9 mouse cellular contexts compared by ENCODE assay signal in genomic region chr11:118326991-118327971, GRCm38 (mm10). TPM values are rescaled to one million over a fixed set of nuclear protein-coding genes. Genes with fewer than 3 reads are reported as not detected.
DNase-seq lines count a peak whose midpoint lies in the region; ATAC-seq and TF ChIP-seq lines count a peak whose summit lies in the region.
"Had no signal": no experiment of that assay in that cellular context is flagged by ENCODE, and none has a peak within 500 bp of the region (broad histone marks: within the 10 kb centered on the region; RNA-seq: fewer than 3 reads in every experiment).

No protein-coding gene starts in this region.

- no peak overlapping the region for H3K4me3 ChIP-seq in cortical plate, adult 2 months (ENCODE audit: insufficient read depth, low read length)
- H3K4me3 ChIP-seq in hindbrain, postnatal 0 days (ENCODE audit: low read length): no peak overlapping the region
- no peak overlapping the region for H3K4me3 ChIP-seq in neural tube, embryonic 13.5 days
- H3K4me3 ChIP-seq: liver, embryonic 13.5 days had no signal

- peak overlapping the region; percentile 33 for H3K9ac ChIP-seq in hindbrain, postnatal 0 days (replicated peaks; ENCODE audit: low read length)
- H3K9ac ChIP-seq in neural tube, embryonic 13.5 days: peak overlapping the region; percentile 14; the same call in 1 of the 2 replicates
- H3K9ac ChIP-seq: liver, embryonic 13.5 days had no signal

- peaks cover 23% of the 10 kb centered on the region for H3K4me1 ChIP-seq in cortical plate, adult 2 months (ENCODE audit: control insufficient read depth, insufficient read depth, low read length)
- peaks cover 30% of the 10 kb centered on the region for H3K4me1 ChIP-seq in hindbrain, postnatal 0 days (ENCODE audit: insufficient read depth, low read length)
- peaks cover 43% of the 10 kb centered on the region for H3K4me1 ChIP-seq in neural tube, embryonic 13.5 days (replicated peaks)

- H3K4me2 ChIP-seq in hindbrain, postnatal 0 days (ENCODE audit: low read depth, low read length): peak overlapping the region; percentile 36
- H3K4me2 ChIP-seq in neural tube, embryonic 13.5 days: 0 out of 2 replicates have a peak overlapping the region, but pooled peaks have one; percentile 14
- H3K4me2 ChIP-seq: liver, embryonic 13.5 days had no signal

- peak overlapping the region; percentile 79 for H3K27ac ChIP-seq in cortical plate, adult 2 months (ENCODE audit: insufficient read depth, low read length)
- H3K27ac ChIP-seq in hindbrain, postnatal 0 days: peak overlapping the region; percentile 86
- peak overlapping the region; percentile 87 for H3K27ac ChIP-seq in neural tube, embryonic 13.5 days (replicated peaks)
- H3K27ac ChIP-seq: liver, embryonic 13.5 days had no signal

- TF ChIP-seq POLR2A in cortical plate, adult 2 months (IDR thresholded peaks at IDR 0.05; ENCODE audit: extremely low read depth, insufficient read depth, low read length): 0 out of 2 replicates have a peak, but pooled peaks have one; percentile 17

- no peaks in the 10 kb centered on the region for H3K36me3 ChIP-seq in hindbrain, postnatal 0 days (ENCODE audit: insufficient read depth, low read length)
- peaks cover under 1% of the 10 kb centered on the region; the same call in 1 of the 2 replicates for H3K36me3 ChIP-seq in neural tube, embryonic 13.5 days
- H3K36me3 ChIP-seq: liver, embryonic 13.5 days had no signal

- no peaks in the 10 kb centered on the region for H3K9me3 ChIP-seq in hindbrain, postnatal 0 days (ENCODE audit: low read length)
- H3K9me3 ChIP-seq in neural tube, embryonic 13.5 days: no peaks in the 10 kb centered on the region
- H3K9me3 ChIP-seq: liver, embryonic 13.5 days had no signal

- no peaks in the 10 kb centered on the region for H3K27me3 ChIP-seq in hindbrain, postnatal 0 days (ENCODE audit: insufficient read depth, low read length)
- H3K27me3 ChIP-seq in neural tube, embryonic 13.5 days: no peaks in the 10 kb centered on the region
- H3K27me3 ChIP-seq: liver, embryonic 13.5 days had no signal

- peak; percentile 17 for DNase-seq in kidney, adult 18-20 months
- no peak for DNase-seq in kidney, adult 9 months
- peak; percentile 66 for DNase-seq in gastrocnemius, postnatal 10 days
- DNase-seq in hindbrain, postnatal 0 days (ENCODE audit: low spot score): peak; percentile 94
- peak; percentile 85 to 88 for DNase-seq in left cerebral cortex, postnatal 10 days (ENCODE audit: extremely low spot score in 1 of 2, low spot score in 2 of 2)
- DNase-seq: liver, embryonic 13.5 days had no signal

- TF ChIP-seq CTCF in cortical plate, adult 2 months (IDR thresholded peaks at IDR 0.05; ENCODE audit: extremely low read depth, insufficient read depth, low read length): no peak
- no peak for TF ChIP-seq CTCF in hindbrain, postnatal 0 days (IDR thresholded peaks at IDR 0.05; ENCODE audit: low read depth)

- intact Hi-C loops in left cerebral cortex, postnatal 10 days (cut with DNase I): no loop called here

- peak; percentile 92 for ATAC-seq in hindbrain, postnatal 0 days
- peak; percentile 85 for ATAC-seq in neural tube, embryonic 13.5 days (ENCODE audit: low read depth)
- ATAC-seq in inflammation-experienced regulatory T-cells, adult 6 months: no peak

- 22% methylated on average over 24 of the region's 24 CpGs for WGBS in hindbrain, postnatal 0 days
- 61% methylated on average over 24 of the region's 24 CpGs for WGBS in neural tube, embryonic 13.5 days

RNA-seq across cellular contexts. Expression of gene Cep295nl, which starts 15.0 kb away (rescaled TPM):
- 0.26 and 0.48 TPM in 2 replicates for polyA plus RNA-seq in cortical plate, adult 2 months (2012; rRNA removed)
- total RNA-seq in gastrocnemius, postnatal 10 days (2021): 1 to 10 TPM; 1.2 to 2.7 TPM
- total RNA-seq in hindbrain, postnatal 0 days (2014; rRNA removed): 0.31 and 1.2 TPM in 2 replicates
- polyA plus RNA-seq in hindbrain, postnatal 0 days (2015; fragmentation: Nextera tagmentation; extraction: Ambion mirVana): 0.20 and 0.47 TPM in 2 replicates
- 1 to 10 TPM; 1.3 to 1.7 TPM for total RNA-seq in left cerebral cortex, postnatal 10 days (2021)
- polyA plus RNA-seq in neural tube, embryonic 13.5 days (2015; fragmentation: Nextera tagmentation; extraction: Ambion mirVana): 0.13 TPM in 1 of 2 replicates, not detected in the other
- under 1 TPM in 2 of 3 experiments, not detected in 1; 0.28 to 0.29 TPM for polyA plus RNA-seq in inflammation-experienced regulatory T-cells, adult 6 months (2017; shearing (Covaris generic))
- polyA plus RNA-seq: liver, embryonic 13.5 days had no signal

RNA-seq across cellular contexts. Expression of gene Timp2, which starts 28.3 kb away (rescaled TPM):
- 176 and 186 TPM in 2 replicates for polyA plus RNA-seq in cortical plate, adult 2 months (2012; rRNA removed)
- 100 to 1,000 TPM; 151 to 185 TPM for total RNA-seq in gastrocnemius, postnatal 10 days (2021)
- total RNA-seq in hindbrain, postnatal 0 days (2014; rRNA removed): 164 and 170 TPM in 2 replicates
- polyA plus RNA-seq in hindbrain, postnatal 0 days (2015; fragmentation: Nextera tagmentation; extraction: Ambion mirVana): 102 and 118 TPM in 2 replicates
- 100 to 1,000 TPM; 333 to 340 TPM for total RNA-seq in left cerebral cortex, postnatal 10 days (2021)
- 56.4 and 57.5 TPM in 2 replicates for polyA plus RNA-seq in neural tube, embryonic 13.5 days (2015; fragmentation: Nextera tagmentation; extraction: Ambion mirVana)
- polyA plus RNA-seq in inflammation-experienced regulatory T-cells, adult 6 months (2017; shearing (Covaris generic)): 10 to 100 TPM in 2 of 3 experiments, 1 to 10 TPM in 1; 6.1 to 17.3 (median 16.4) TPM

RNA-seq across cellular contexts. Expression of gene Usp36, which starts 37.2 kb away (rescaled TPM):
- polyA plus RNA-seq in cortical plate, adult 2 months (2012; rRNA removed): 26.7 and 27.3 TPM in 2 replicates
- 10 to 100 TPM in 1 of 2 experiments, 1 to 10 TPM in 1; 9.7 to 14.1 TPM for total RNA-seq in gastrocnemius, postnatal 10 days (2021)
- 19.7 and 20.6 TPM in 2 replicates for total RNA-seq in hindbrain, postnatal 0 days (2014; rRNA removed)
- polyA plus RNA-seq in hindbrain, postnatal 0 days (2015; fragmentation: Nextera tagmentation; extraction: Ambion mirVana): 12.6 and 12.8 TPM in 2 replicates
- 10 to 100 TPM; 24.9 to 27.4 TPM for total RNA-seq in left cerebral cortex, postnatal 10 days (2021)
- polyA plus RNA-seq in neural tube, embryonic 13.5 days (2015; fragmentation: Nextera tagmentation; extraction: Ambion mirVana): 15.6 and 17.9 TPM in 2 replicates
- polyA plus RNA-seq in inflammation-experienced regulatory T-cells, adult 6 months (2017; shearing (Covaris generic)): 10 to 100 TPM; 14.3 to 24.4 (median 22.5) TPM
